Mouse (Mus musculus): ENCODE measurements around the gene Ccin.
A peak's percentile ranks its signal among the peaks of the same experiment; 100 is the strongest.

Gene Ccin

DNA sequence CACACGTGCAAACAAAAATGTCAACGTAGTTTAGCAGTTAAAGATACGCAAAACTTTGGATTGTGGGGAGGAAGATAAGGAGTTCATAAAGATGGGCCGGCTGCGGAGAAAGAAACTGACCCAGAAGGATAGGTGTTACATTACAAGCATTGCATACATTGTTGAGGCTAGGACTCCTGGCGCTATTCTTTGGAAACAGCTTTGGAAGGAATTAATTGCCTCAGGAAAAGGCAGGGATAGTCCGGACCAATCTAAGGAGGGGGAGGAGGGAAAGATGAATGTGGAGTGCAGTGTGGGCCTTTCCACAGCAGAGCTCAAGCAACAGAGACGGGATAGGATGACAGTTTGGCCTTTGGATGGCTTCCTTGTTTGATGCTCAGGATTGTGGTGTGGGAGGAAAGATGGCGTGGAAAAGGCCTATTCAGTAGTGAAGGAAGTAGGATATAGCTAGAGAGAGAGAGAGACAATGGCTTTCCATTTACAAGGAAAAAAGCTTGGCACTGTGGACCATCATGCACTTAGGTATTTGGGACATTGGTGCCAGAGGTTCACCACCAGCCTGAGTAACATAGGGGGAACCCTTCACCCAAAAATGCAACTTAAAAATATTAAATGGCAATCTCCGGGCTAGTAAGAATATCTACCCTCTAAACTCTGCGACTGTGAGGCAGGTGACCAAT lies 30.2 kb downstream of the Ccin start:
- no peak for DNase-seq

DNA sequence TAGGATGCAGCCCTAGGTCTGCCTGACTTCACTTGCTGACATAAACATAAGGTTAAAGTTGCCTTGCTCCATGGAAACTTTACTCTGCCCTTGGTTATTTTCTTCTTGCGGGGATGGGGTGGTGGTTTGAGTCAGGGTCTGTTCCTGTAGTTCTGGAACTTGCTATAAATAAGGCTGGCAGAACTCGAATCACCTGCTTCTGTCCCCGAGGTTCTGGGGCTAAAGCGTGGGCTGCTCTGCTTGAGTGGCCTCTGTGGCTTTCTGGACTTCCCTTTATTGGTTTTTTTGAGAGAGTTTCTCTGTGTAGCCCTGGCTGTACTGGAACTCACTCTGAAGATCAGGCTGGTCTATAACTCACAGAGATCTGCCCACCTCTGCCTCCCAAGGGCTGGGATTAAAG lies 32.8 kb downstream of the Ccin start:
- DNase-seq = no peak

DNA sequence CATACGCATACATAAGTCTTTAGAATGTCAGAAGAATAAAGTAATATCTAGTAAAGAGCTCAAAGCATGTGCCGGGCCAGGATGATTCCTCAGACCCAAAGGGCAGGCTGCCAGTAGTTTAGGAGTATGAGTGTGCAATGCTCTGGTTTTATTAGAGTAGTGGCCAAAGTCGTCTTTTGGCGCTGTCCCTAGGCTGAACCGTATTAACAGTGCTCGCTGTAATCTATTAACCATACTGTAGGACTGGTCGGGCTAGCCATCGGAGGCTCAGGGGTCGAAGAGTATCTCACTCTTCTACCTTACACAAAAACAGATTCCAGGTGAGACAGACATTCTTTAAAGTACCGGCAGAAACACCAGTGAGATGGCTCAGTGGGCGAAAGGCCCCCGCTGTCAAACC lies 33.5 kb downstream of the Ccin start:
- DNase-seq = no peak

DNA sequence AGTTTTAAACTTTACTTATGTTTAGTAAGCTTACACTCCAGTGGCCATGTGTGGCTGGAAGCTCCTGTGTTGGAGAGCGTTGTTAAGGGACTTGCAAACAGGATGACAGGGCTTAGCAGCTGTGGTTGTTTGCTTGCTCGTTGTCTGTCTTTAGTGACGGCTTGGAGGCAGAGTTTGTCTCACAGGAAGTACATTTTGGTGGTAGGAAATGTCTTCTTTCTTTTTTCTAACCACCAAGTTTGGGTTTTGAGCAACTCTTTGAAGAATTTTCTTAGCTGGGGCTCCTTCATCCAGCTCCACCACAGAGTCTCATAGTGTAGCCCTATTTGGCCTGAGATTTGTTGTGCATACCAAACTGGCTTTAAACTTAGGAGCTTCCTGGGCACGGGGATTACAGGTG lies 39.0 kb downstream of the Ccin start:
- DNase-seq = no peak

DNA sequence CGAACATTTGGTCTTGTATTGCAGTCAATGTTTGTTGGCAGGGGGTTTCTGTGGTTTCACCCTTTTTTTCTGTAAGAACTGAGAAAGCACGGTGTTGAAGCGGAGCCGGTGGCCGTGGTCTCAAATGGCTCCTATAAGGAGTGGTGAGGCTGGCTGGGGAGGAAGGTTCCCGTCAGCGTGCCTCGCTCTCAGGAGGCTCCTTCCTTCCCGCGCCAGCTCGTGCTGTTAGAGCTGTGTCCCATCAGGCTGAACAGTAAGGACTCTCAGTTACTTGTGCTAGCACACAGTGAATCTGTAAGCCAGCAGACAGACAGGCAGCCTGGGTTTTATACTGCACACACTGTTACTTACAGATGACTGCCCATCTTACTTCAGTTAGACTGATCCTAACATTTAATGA lies 39.5 kb downstream of the Ccin start:
- no peak for DNase-seq

DNA sequence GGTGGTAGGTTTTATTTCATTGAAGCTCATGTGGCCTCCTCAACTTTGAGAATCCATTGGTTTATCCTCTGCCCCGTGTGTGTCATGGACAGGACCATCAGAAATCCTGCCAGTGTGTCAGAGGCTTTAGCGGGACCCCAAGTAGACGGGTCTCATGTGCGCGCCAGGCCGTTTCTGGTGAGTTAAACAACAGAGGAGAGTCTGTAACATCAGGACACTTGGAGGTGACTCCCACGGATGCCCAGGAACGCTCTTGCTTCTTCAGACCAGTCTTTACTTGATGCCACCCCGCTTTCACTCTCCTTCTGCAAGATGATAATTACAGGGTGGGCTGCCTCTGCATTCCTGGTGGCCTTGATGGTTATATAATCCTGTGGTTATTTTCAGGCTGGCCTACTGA lies 40.4 kb downstream of the Ccin start:
- no peak for DNase-seq

DNA sequence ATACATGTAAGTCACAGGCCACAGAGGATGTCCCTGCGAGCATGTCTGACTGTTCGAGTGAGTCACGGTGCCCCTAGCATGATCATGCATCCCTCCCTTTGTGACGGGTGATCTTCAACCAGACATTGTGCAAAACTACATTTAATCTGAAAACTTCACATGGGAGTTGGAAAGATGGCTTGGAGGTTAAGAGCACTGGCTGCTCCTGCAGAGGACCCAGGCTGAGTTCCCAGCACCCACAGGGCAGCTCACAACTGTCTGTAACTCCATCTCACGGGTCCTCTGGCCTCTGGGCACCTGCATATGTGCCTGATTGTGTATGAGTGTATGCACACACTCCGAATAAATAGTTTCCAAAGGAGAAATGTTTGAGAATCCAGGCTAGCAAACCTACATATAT lies 41.0 kb downstream of the Ccin start:
- no peak for DNase-seq

DNA sequence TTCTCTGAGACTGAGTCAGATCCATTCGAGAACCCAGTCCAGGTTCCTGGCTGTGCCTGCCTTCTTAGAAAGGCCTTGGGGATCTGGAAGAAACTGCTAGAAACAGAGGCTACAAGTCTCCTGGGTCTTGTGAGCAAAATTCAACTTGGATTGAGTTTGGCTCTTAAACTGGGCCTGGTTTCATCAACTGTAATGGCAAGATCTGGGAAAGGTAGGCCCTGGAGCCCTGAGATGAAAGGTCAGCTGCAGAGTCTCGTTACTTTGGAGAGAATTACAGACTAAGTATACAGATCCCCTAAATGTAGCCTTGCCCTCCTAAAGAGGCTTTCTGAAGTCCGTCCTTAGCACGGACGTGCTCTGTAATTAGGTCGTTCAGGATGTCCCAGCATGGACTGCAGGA lies 42.3 kb downstream of the Ccin start:
- DNase-seq = no peak

DNA sequence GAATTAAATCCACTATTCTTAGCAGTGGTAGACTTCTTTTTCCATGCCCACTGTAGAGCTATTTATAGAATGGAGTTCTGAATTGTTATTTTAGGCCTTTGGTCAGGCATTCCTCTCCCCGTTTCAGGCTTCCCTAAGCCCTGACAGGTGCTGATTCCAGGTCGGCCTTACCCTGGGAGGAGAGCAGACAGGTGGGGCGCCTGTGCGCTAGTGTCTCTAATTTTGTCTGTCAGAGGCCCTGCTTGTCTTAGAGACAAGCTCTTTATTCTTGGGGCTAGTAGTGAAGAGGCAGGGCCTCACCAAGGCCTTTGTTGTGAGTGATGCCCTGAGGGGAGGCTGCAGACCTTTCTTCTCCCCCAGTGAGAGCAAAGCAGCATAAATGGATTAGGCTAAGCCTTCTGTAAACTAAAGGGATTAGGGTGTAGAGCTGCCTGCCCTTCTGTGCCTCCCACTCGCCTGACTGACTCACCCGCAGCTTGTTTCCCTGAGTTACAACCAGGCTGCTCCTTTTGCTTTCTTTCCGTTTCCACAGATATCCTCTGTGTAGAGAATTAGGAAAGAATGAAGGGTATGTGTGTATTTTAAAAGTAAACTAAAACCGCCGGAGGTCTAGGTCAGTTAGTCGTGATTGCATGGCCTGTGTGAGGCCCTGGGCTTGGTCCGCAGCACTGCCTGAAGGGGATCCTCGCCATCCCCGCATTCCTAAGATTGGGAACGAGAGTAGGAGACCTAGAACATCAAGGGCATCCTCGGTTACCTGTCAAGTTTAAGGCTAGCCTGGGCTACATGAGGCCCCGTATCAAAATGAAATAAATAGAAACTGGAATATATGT lies 45.2 kb downstream of the Ccin start:
- peak in 1 of 2 experiments; percentile 20 for DNase-seq

DNA sequence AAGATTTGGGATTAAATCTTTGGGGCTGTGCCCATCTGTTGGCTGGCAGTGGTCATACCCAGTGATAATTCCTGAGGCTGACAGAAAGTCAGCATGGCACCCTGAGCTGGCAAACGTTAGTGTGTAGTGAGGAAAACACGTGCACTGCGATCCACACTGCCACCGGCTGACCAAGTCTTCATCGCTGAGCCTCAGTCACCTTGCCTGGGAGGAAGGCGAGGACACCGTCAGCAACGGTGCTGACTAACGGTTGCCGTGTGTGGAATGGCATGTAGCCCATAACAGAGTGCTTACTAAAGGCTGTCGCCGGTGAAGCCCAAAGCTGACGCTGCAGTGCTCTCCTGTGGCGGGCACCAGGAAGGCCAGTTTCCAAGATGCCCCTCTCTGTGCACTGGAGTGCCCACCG lies 46.4 kb downstream of the Ccin start:
- DNase-seq = peak; percentile 49 to 58

DNA sequence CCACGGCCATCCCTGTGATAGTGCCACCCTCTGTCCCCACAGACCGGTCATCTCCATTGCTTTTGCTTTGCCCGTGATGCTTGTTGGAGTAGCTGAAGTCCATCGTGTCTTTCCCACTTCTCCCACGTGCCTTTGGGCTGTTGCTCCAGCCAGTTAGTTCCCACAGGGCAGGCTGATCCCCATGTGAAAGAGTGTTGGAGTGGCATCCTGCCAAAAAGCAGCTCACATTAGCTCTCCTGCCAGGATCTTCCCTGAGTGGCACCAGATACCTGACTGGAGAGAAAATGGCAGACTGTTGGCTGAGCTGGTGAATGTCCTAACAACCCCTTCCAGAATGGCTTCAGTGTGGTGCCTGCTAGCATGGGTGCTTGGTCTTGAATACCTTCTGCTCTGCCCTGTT lies 48.2 kb downstream of the Ccin start:
- peak; percentile 50 to 56 for DNase-seq
